Mouse (Mus musculus) neural tube, embryonic 14.5 days (tissue): Measurements from ENCODE around the gene Dnajc17. TPM values are rescaled to one million over a fixed set of nuclear protein-coding genes. Genes with fewer than 3 reads are reported as not detected.

Source experiments
- ATAC-seq: fragments of 200-750 bp; cut with Nextera tagmentation; 2 replicates; pipeline ENCODE4 v1.8.0; 2017; ENCODE audit warnings: low read depth, mild to moderate bottlenecking, moderate TSS enrichment, moderate library complexity
- H3K27ac ChIP-seq: fragments of 300-500 bp; sonication (generic); 2 replicates; pipeline ENCODE4 v1.5.1; 2014; ENCODE audit warnings: low read depth, mild to moderate bottlenecking, control low read depth, low read length, moderate library complexity, mixed read lengths
- H3K27me3 ChIP-seq: fragments of 300-500 bp; sonication (generic); 2 replicates; pipeline ENCODE4 v1.6.1; 2014; ENCODE audit warnings: low read length; ENCODE audit not compliant: control insufficient read depth, insufficient read depth
- H3K36me3 ChIP-seq: fragments of 300-500 bp; sonication (generic); 2 replicates; pipeline ENCODE4 v1.6.1; 2014; ENCODE audit warnings: low read length, mixed read lengths; ENCODE audit not compliant: control insufficient read depth, insufficient read depth
- H3K4me1 ChIP-seq: fragments of 300-500 bp; sonication (generic); 2 replicates; pipeline ENCODE4 v1.6.1; 2014; ENCODE audit warnings: low read length; ENCODE audit not compliant: control insufficient read depth, insufficient read depth
- H3K4me2 ChIP-seq: fragments of 300-500 bp; sonication (generic); 2 replicates; pipeline ENCODE4 v1.6.1; 2014; ENCODE audit warnings: mild to moderate bottlenecking, low read depth, low read length, control low read depth
- H3K4me3 ChIP-seq: fragments of 300-500 bp; sonication (generic); 2 replicates; pipeline ENCODE4 v1.5.1; 2014; ENCODE audit warnings: low read depth, low read length, control low read depth, mixed read lengths
- H3K9ac ChIP-seq: fragments of 300-500 bp; sonication (generic); replicated peaks from 2 replicates; pipeline ENCODE4 v1.6.1; 2014; ENCODE audit warnings: low read depth, mild to moderate bottlenecking, control low read depth, low read length, mixed read lengths
- H3K9me3 ChIP-seq: fragments of 300-500 bp; sonication (generic); 2 replicates; pipeline ENCODE4 v1.6.1; 2016; ENCODE audit warnings: low read length; ENCODE audit not compliant: control insufficient read depth
- WGBS: fragments of 180-500 bp; shearing (Covaris S2); extraction: QIAGEN DNeasy Blood & Tissue Kit; methylation state at CpG from one replicate; pipeline ENCODE4 v1.1.7; 2014; 5-methylcytosine and 5-hydroxymethylcytosine counted together
- polyA plus RNA-seq: library from polyadenylated mRNA; unstranded; fragments of >200 nt; fragmentation: Nextera tagmentation; extraction: Ambion mirVana; gene quantifications from 2 replicates; pipeline ENCODE4 v1.2.1, GENCODE M21; 2014

The Dnajc17 gene
- polyA plus RNA-seq, 1 experiment from 2014 or later = 24.0 TPM

GRCm38 (mm10) chr2:119240075-119240818 lies 31.7 kb upstream of the Dnajc17 start:
- peaks cover 42% of the 10 kb centered on the region for H3K27me3 ChIP-seq
- 0 out of 2 replicates have a peak, but pooled peaks cover 5% of the 10 kb centered on the region for H3K4me1 ChIP-seq
- no peaks in the 10 kb centered on the region for H3K36me3 ChIP-seq
- no peak overlapping the region for H3K9ac ChIP-seq
- 56% methylated on average over 4 of the region's 4 CpGs for WGBS
- ATAC-seq = no peak
- no peak overlapping the region for H3K4me3 ChIP-seq
- H3K9me3 ChIP-seq = no peaks in the 10 kb centered on the region
- no peak overlapping the region for H3K27ac ChIP-seq
- H3K4me2 ChIP-seq = no peak overlapping the region

- no peak for ATAC-seq
- no peak overlapping the region for H3K9ac ChIP-seq
- H3K4me2 ChIP-seq = no peak overlapping the region
- no peak overlapping the region for H3K4me3 ChIP-seq
- no peaks in the 10 kb centered on the region for H3K9me3 ChIP-seq
- H3K4me1 ChIP-seq = 0 out of 2 replicates have a peak, but pooled peaks cover 5% of the 10 kb centered on the region
- WGBS = 75% methylated on average over 2 of the region's 2 CpGs
- H3K36me3 ChIP-seq = no peaks in the 10 kb centered on the region
- H3K27me3 ChIP-seq = peaks cover 45% of the 10 kb centered on the region
- H3K27ac ChIP-seq = no peak overlapping the region
These were observed 30.1 kb upstream of the Dnajc17 start for GRCm38 (mm10) chr2:119238671-119239070.

- Histone ChIP-seq H3K36me3 (no peaks in the 10 kb centered on the region), H3K4me1 (0 out of 2 replicates have a peak, but pooled peaks cover 5% of the 10 kb centered on the region), H3K9ac (no peak overlapping the region), H3K4me2 (peak overlapping the region; percentile 54), H3K27ac (no peak overlapping the region), H3K27me3 (peaks cover 45% of the 10 kb centered on the region), H3K4me3 (peak overlapping the region; percentile 34), H3K9me3 (no peaks in the 10 kb centered on the region)
- no peak for ATAC-seq
- 1% methylated on average over 30 of the region's 31 CpGs for WGBS
These were observed 29.3 kb upstream of the Dnajc17 start for GRCm38 (mm10) chr2:119237871-119238220.

- no peak within 1 kb of the TSS for H3K9ac ChIP-seq
- no peak for ATAC-seq
These were observed 28.7 kb upstream of the Dnajc17 start, which contains the start of gene Spint1 for GRCm38 (mm10) chr2:119237210-119237870. Spint1 (plus strand) TSS chr2:119237362.

GRCm38 (mm10) chr2:119236682-119237209 lies 28.2 kb upstream of the Dnajc17 start:
- peak overlapping the region; percentile 54 for H3K4me2 ChIP-seq
- ATAC-seq = no peak
- WGBS = 5% methylated on average over 25 of the region's 25 CpGs
- no peak overlapping the region for H3K9ac ChIP-seq
- H3K4me3 ChIP-seq = peak overlapping the region; percentile 34
- no peak overlapping the region for H3K27ac ChIP-seq
- H3K27me3 ChIP-seq = peaks cover 45% of the 10 kb centered on the region
- no peaks in the 10 kb centered on the region for H3K36me3 ChIP-seq
- 0 out of 2 replicates have a peak, but pooled peaks cover 5% of the 10 kb centered on the region for H3K4me1 ChIP-seq
- no peaks in the 10 kb centered on the region for H3K9me3 ChIP-seq

More at GRCm38 (mm10) chr2:119237210-119237870, 28.7 kb upstream of the Dnajc17 start, which contains the start of gene Spint1:
- Histone ChIP-seq H3K4me2 (peak within 1 kb of the TSS; percentile 54), H3K4me3 (peak within 1 kb of the TSS; percentile 34), H3K27me3 (peaks cover 45% of the 10 kb centered on the region), H3K9me3 (no peaks in the 10 kb centered on the region), H3K36me3 (no peaks in the 10 kb centered on the region), H3K27ac (no peak within 1 kb of the TSS), H3K4me1 (0 out of 2 replicates have a peak, but pooled peaks cover 5% of the 10 kb centered on the region)
- under 1% methylated on average over 69 of the region's 73 CpGs for WGBS

GRCm38 (mm10) chr2:119229775-119230704 lies 21.4 kb upstream of the Dnajc17 start, which contains the start of gene Ppp1r14d:
Ppp1r14d (minus strand) TSS chr2:119229906.
- Histone ChIP-seq H3K36me3 (no peaks in the 10 kb centered on the region), H3K4me3 (no peak within 1 kb of the TSS), H3K4me2 (no peak within 1 kb of the TSS), H3K9ac (no peak within 1 kb of the TSS), H3K9me3 (no peaks in the 10 kb centered on the region), H3K4me1 (no peaks in the 10 kb centered on the region), H3K27me3 (peaks cover 2% of the 10 kb centered on the region; the same call in 1 of the 2 replicates), H3K27ac (no peak within 1 kb of the TSS)
- WGBS = 74% methylated on average over 6 of the region's 6 CpGs
- no peak for ATAC-seq

GRCm38 (mm10) chr2:119209176-119209507 lies 547 bp upstream of the Dnajc17 start:
- H3K4me2 ChIP-seq = peak overlapping the region; percentile 62
- H3K4me1 ChIP-seq = peaks cover 9% of the 10 kb centered on the region
- no peaks in the 10 kb centered on the region for H3K27me3 ChIP-seq
- H3K9me3 ChIP-seq = no peaks in the 10 kb centered on the region
- H3K36me3 ChIP-seq = peaks cover 13% of the 10 kb centered on the region; the same call in 1 of the 2 replicates
- H3K4me3 ChIP-seq = peak overlapping the region; percentile 65
- peak overlapping the region; percentile 65; the same call in 1 of the 2 replicates for H3K27ac ChIP-seq
- 3% methylated on average over 13 of the region's 13 CpGs for WGBS
- peak overlapping the region; percentile 72 for H3K9ac ChIP-seq
- 0 out of 2 replicates have a peak, but pooled peaks have one; percentile 13 for ATAC-seq

GRCm38 (mm10) chr2:119207961-119208343 lies 643 bp downstream of the Dnajc17 start:
- H3K27me3 ChIP-seq = no peaks in the 10 kb centered on the region
- H3K27ac ChIP-seq = peak overlapping the region; percentile 65
- H3K9me3 ChIP-seq = no peaks in the 10 kb centered on the region
- peaks cover 13% of the 10 kb centered on the region; the same call in 1 of the 2 replicates for H3K36me3 ChIP-seq
- peak overlapping the region; percentile 62 for H3K9ac ChIP-seq
- H3K4me2 ChIP-seq = peak overlapping the region; percentile 62
- no peak; the same call in 1 of the 2 replicates for ATAC-seq
- 23% methylated on average over 6 of the region's 6 CpGs for WGBS
- peaks cover 9% of the 10 kb centered on the region for H3K4me1 ChIP-seq
- peak overlapping the region; percentile 65 for H3K4me3 ChIP-seq
